Mouse (Mus musculus): Measurements from ENCODE around the gene Gpa33. TPM values are rescaled to one million over a fixed set of nuclear protein-coding genes. Genes with fewer than 3 reads are reported as not detected.

The Gpa33 gene
- polyA plus RNA-seq, 2 experiments from 2014 or later = not detected

GRCm38 (mm10) chr1:166165159-166165558 lies 35.1 kb downstream of the Gpa33 start:
- no peak for ATAC-seq

GRCm38 (mm10) chr1:166167405-166167804 lies 37.4 kb downstream of the Gpa33 start:
- ATAC-seq = no peak

GRCm38 (mm10) chr1:166168017-166168416 lies 38.0 kb downstream of the Gpa33 start:
- no peak for ATAC-seq

- ATAC-seq = no peak
Observed at GRCm38 (mm10) chr1:166169713-166170112, 39.7 kb downstream of the Gpa33 start.

- ATAC-seq = no peak
Observed at GRCm38 (mm10) chr1:166170852-166171251, 40.8 kb downstream of the Gpa33 start.

GRCm38 (mm10) chr1:166172992-166173391 lies 43.0 kb downstream of the Gpa33 start:
- ATAC-seq = no peak

GRCm38 (mm10) chr1:166173621-166174020 lies 43.6 kb downstream of the Gpa33 start:
- no peak for ATAC-seq

- ATAC-seq = no peak
Observed at GRCm38 (mm10) chr1:166181510-166181909, 51.5 kb downstream of the Gpa33 start.

- ATAC-seq = no peak
Observed at GRCm38 (mm10) chr1:166182952-166183627, 53.1 kb downstream of the Gpa33 start.

- no peak for ATAC-seq
Observed at GRCm38 (mm10) chr1:166184391-166185229, 54.6 kb downstream of the Gpa33 start.

GRCm38 (mm10) chr1:166185357-166185756 lies 55.3 kb downstream of the Gpa33 start:
- ATAC-seq = no peak

GRCm38 (mm10) chr1:166189821-166190220 lies 59.8 kb downstream of the Gpa33 start:
- ATAC-seq = no peak

GRCm38 (mm10) chr1:166204171-166204570 lies 74.1 kb downstream of the Gpa33 start:
- ATAC-seq = no peak

GRCm38 (mm10) chr1:166205159-166205558 lies 75.1 kb downstream of the Gpa33 start:
- ATAC-seq = no peak

- no peak for ATAC-seq
Observed at GRCm38 (mm10) chr1:166209371-166209770, 79.3 kb downstream of the Gpa33 start.

GRCm38 (mm10) chr1:166214181-166214580 lies 84.1 kb downstream of the Gpa33 start:
- ATAC-seq = no peak

Other genes starting within 250 kb of the Gpa33 start
- 10 to 100 TPM; 53.6 to 55.3 TPM for gene Pou2f1, start 127.6 kb upstream of the Gpa33 start, polyA plus RNA-seq (2017; shearing (Covaris generic))
- gene Dusp27, start 2.3 kb upstream of the Gpa33 start, polyA plus RNA-seq (2017; shearing (Covaris generic)) = not detected
- gene Mael, start 108.5 kb downstream of the Gpa33 start, polyA plus RNA-seq (2017; shearing (Covaris generic)) = not detected
- gene Ildr2, start 123.9 kb downstream of the Gpa33 start, polyA plus RNA-seq (2017; shearing (Covaris generic)) = not detected
- gene Tada1, start 248.9 kb downstream of the Gpa33 start, polyA plus RNA-seq (2017; shearing (Covaris generic)) = 10 to 100 TPM; 43.4 to 49.9 TPM

All from CD4-positive, CD25-positive, alpha-beta regulatory T cell, adult 4 months (primary cell).